Mouse (Mus musculus): ENCODE measurements around the gene Cnih2.

The Cnih2 gene

GRCm38 (mm10) chr19:5045531-5045930 is 52.8 kb downstream of the Cnih2 start:
- no peak for DNase-seq (ENCODE audit: low spot score)

Measured in embryo, embryonic 10 days (tissue).